ENCODE assay signal across 8 mouse cellular contexts in genomic region chr10:68277671-68278151, GRCm38 (mm10). TPM values are rescaled to one million over a fixed set of nuclear protein-coding genes. Genes with fewer than 3 reads are reported as not detected.
DNase-seq lines count a peak whose midpoint lies in the region; ATAC-seq lines count a peak whose summit lies in the region.

No protein-coding gene starts in this region.

- DNase-seq in frontal cortex, postnatal 25 days (ENCODE audit: low spot score in 2 of 2) = peak; percentile 18 to 20
- peak; percentile 81 for DNase-seq in brain, adult 2 months (ENCODE audit: low read depth, low spot score)
- DNase-seq in forelimb bud, embryonic 11.5 days (ENCODE audit: low read depth, low spot score) = peak; percentile 52
- peak; percentile 75 for DNase-seq in hindbrain, embryonic 14.5 days (ENCODE audit: low spot score)
- peak; percentile 96 for DNase-seq in midbrain, embryonic 11.5 days (ENCODE audit: low spot score, missing footprints)
- peak; percentile 21 to 34 for DNase-seq in spleen, postnatal 10 days (ENCODE audit: low spot score in 2 of 2)

- H3K9me3 ChIP-seq in hindbrain, embryonic 14.5 days (ENCODE audit: control insufficient read depth, low read length) = no peaks in the 10 kb centered on the region
- H3K9me3 ChIP-seq in limb, embryonic 12.5 days = no peaks in the 10 kb centered on the region
- H3K9me3 ChIP-seq in midbrain, embryonic 11.5 days (ENCODE audit: control insufficient read depth, low read length) = no peaks in the 10 kb centered on the region

- peak overlapping the region; percentile 71 for H3K9ac ChIP-seq in hindbrain, embryonic 14.5 days
- H3K9ac ChIP-seq in limb, embryonic 12.5 days (replicated peaks) = peak overlapping the region; percentile 82
- H3K9ac ChIP-seq in midbrain, embryonic 11.5 days (ENCODE audit: low read length) = peak overlapping the region; percentile 61

- H3K27me3 ChIP-seq in hindbrain, embryonic 14.5 days (ENCODE audit: control insufficient read depth, insufficient read depth, low read length) = no peaks in the 10 kb centered on the region
- H3K27me3 ChIP-seq in limb, embryonic 12.5 days = no peaks in the 10 kb centered on the region
- H3K27me3 ChIP-seq in midbrain, embryonic 11.5 days (ENCODE audit: control insufficient read depth, insufficient read depth, low read length) = peaks cover 2% of the 10 kb centered on the region; the same call in 1 of the 2 replicates

- no peaks in the 10 kb centered on the region for H3K36me3 ChIP-seq in hindbrain, embryonic 14.5 days (replicated peaks; ENCODE audit: control insufficient read depth, insufficient read depth)
- H3K36me3 ChIP-seq in limb, embryonic 12.5 days = peaks cover 18% of the 10 kb centered on the region
- H3K36me3 ChIP-seq in midbrain, embryonic 11.5 days (ENCODE audit: control insufficient read depth, insufficient read depth, low read length) = no peaks in the 10 kb centered on the region

- ATAC-seq in frontal cortex, adult (ENCODE audit: low TSS enrichment) = no peak
- ATAC-seq in hindbrain, embryonic 14.5 days (ENCODE audit: low FRiP score) = no peak
- no peak for ATAC-seq in limb, embryonic 12.5 days (ENCODE audit: insufficient number of reproducible peaks, insufficient read depth, low FRiP score, low TSS enrichment, low read depth)
- 0 out of 2 replicates have a peak, but pooled peaks have one; percentile 6 for ATAC-seq in midbrain, embryonic 11.5 days (ENCODE audit: low FRiP score)

- H3K4me1 ChIP-seq in hindbrain, embryonic 14.5 days (replicated peaks; ENCODE audit: control insufficient read depth, insufficient read depth, low read length) = peaks cover 36% of the 10 kb centered on the region
- H3K4me1 ChIP-seq in limb, embryonic 12.5 days (replicated peaks) = peaks cover 39% of the 10 kb centered on the region
- peaks cover 11% of the 10 kb centered on the region for H3K4me1 ChIP-seq in midbrain, embryonic 11.5 days (ENCODE audit: control insufficient read depth, insufficient read depth, low read length)

- peak overlapping the region; percentile 58 for H3K4me3 ChIP-seq in hindbrain, embryonic 14.5 days (replicated peaks; ENCODE audit: low read length)
- peak overlapping the region; percentile 70 for H3K4me3 ChIP-seq in limb, embryonic 12.5 days (replicated peaks)
- H3K4me3 ChIP-seq in midbrain, embryonic 11.5 days (ENCODE audit: low read depth, low read length) = peak overlapping the region; percentile 42

- peak overlapping the region; percentile 92 for H3K27ac ChIP-seq in hindbrain, embryonic 14.5 days
- H3K27ac ChIP-seq in limb, embryonic 12.5 days = peak overlapping the region; percentile 97
- H3K27ac ChIP-seq in midbrain, embryonic 11.5 days (ENCODE audit: low read depth, low read length) = peak overlapping the region; percentile 40; the same call in 1 of the 2 replicates

- WGBS in hindbrain, embryonic 14.5 days = 0% methylated on average over 15 of the region's 15 CpGs
- under 1% methylated on average over 15 of the region's 15 CpGs for WGBS in limb, embryonic 12.5 days
- 0% methylated on average over 15 of the region's 15 CpGs for WGBS in midbrain, embryonic 11.5 days

- peak overlapping the region; percentile 67 for H3K4me2 ChIP-seq in hindbrain, embryonic 14.5 days (replicated peaks)
- peak overlapping the region; percentile 85 for H3K4me2 ChIP-seq in limb, embryonic 12.5 days
- H3K4me2 ChIP-seq in midbrain, embryonic 11.5 days = peak overlapping the region; percentile 67

RNA-seq across cellular contexts. Expression of gene Arid5b, which starts 0.8 kb away (rescaled TPM):
- polyA plus RNA-seq in hindbrain, embryonic 14.5 days (2014; fragmentation: Nextera tagmentation; extraction: Ambion mirVana) = 17.4 and 21.0 TPM in 2 replicates
- 45.2 and 48.0 TPM in 2 replicates for polyA plus RNA-seq in limb, embryonic 12.5 days (2016; fragmentation: Nextera tagmentation; extraction: Ambion mirVana)
- 13.4 and 13.9 TPM in 2 replicates for polyA plus RNA-seq in midbrain, embryonic 11.5 days (2014; fragmentation: Nextera tagmentation; extraction: Ambion mirVana)

Comparison
In these comparisons a context has a peak if more than half of its experiments do, and no peak if none do; other contexts are left out.
1. DNase-seq: peak in every context shown above with its lines; median percentile 96 in midbrain, embryonic 11.5 days; 81 in brain, adult 2 months; 75 in hindbrain, embryonic 14.5 days; 52 in forelimb bud, embryonic 11.5 days; 28 in spleen, postnatal 10 days; 19 in frontal cortex, postnatal 25 days.
2. H3K27ac ChIP-seq: peak in every context shown above with its lines; median percentile 97 in limb, embryonic 12.5 days; 92 in hindbrain, embryonic 14.5 days; 40 in midbrain, embryonic 11.5 days.